8 mouse cellular contexts compared by ENCODE assay signal in the genomic region with DNA sequence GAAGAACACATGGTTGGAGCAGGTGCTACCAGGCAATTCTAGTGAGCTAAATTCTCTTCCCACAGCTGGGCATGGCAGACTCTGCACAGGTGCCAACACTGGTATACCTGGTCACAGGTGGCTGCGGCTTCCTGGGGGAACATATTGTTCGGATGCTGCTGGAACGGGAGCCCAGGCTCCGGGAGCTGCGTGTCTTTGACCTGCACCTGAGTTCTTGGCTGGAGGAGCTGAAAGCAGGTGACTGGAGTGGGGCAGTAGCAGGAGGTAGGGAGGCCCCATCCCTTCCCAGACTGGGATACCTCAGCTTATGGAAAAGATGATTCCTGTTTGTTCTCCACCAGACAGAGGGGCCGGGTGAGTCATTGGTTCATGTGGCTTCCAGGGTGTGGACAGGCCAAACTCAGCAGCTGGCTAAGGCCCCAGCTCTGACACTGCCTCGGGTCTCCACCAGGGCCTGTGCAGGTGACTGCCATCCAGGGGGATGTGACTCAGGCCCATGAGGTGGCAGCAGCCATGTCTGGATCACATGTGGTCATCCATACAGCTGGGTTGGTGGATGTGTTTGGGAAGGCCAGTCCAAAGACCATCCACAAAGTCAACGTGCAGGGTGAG. TPM values are rescaled to one million over a fixed set of nuclear protein-coding genes. Genes with fewer than 3 reads are reported as not detected.
A peak's percentile ranks its signal among the peaks of the same experiment; 100 is the strongest.
DNase-seq lines count a peak whose midpoint lies in the region; ATAC-seq lines count a peak whose summit lies in the region.

No protein-coding gene starts in this region.

- no peak overlapping the region for H3K4me2 ChIP-seq in forebrain, embryonic 12.5 days
- no peak overlapping the region for H3K4me2 ChIP-seq in forebrain, embryonic 14.5 days (ENCODE audit: low read length)
- peak overlapping the region; percentile 24 for H3K4me2 ChIP-seq in hindbrain, embryonic 16.5 days (ENCODE audit: low read length)
- H3K4me2 ChIP-seq in midbrain, embryonic 15.5 days: peak overlapping the region; percentile 28; the same call in 1 of the 2 replicates

- ATAC-seq in forebrain, embryonic 12.5 days (ENCODE audit: low FRiP score): 0 out of 2 replicates have a peak, but pooled peaks have one; percentile 41
- no peak for ATAC-seq in forebrain, embryonic 14.5 days
- ATAC-seq in hindbrain, embryonic 16.5 days: no peak
- ATAC-seq in midbrain, embryonic 15.5 days (replicated peaks): 0 out of 2 replicates have a peak, but pooled peaks have one; percentile 15

- H3K9ac ChIP-seq in forebrain, embryonic 12.5 days: no peak overlapping the region
- H3K9ac ChIP-seq in forebrain, embryonic 14.5 days (ENCODE audit: low read length): no peak overlapping the region
- 0 out of 2 replicates have a peak overlapping the region, but pooled peaks have one; percentile 27 for H3K9ac ChIP-seq in hindbrain, embryonic 16.5 days (ENCODE audit: low read depth, low read length)
- H3K9ac ChIP-seq in midbrain, embryonic 15.5 days: no peak overlapping the region

- peaks cover 58% of the 10 kb centered on the region for H3K36me3 ChIP-seq in forebrain, embryonic 12.5 days (replicated peaks)
- H3K36me3 ChIP-seq in forebrain, embryonic 14.5 days (ENCODE audit: control insufficient read depth, insufficient read depth, low read length): peaks cover 50% of the 10 kb centered on the region
- H3K36me3 ChIP-seq in hindbrain, embryonic 16.5 days (ENCODE audit: control insufficient read depth, insufficient read depth, low read length): peaks cover 41% of the 10 kb centered on the region
- H3K36me3 ChIP-seq in midbrain, embryonic 15.5 days (replicated peaks): peaks cover 34% of the 10 kb centered on the region

- no peak for DNase-seq in forebrain, embryonic 14.5 days (ENCODE audit: low spot score)
- DNase-seq in urinary bladder, postnatal 14 days (ENCODE audit: low spot score): peak; percentile 49
- DNase-seq in urinary bladder, postnatal 10 days (ENCODE audit: low spot score): no peak
- no peak for DNase-seq in thymus, postnatal 14 days
- DNase-seq in gastrocnemius, postnatal 36 days: no peak

- no peak overlapping the region for H3K4me3 ChIP-seq in forebrain, embryonic 12.5 days (replicated peaks)
- no peak overlapping the region for H3K4me3 ChIP-seq in forebrain, embryonic 14.5 days (ENCODE audit: low read depth, low read length)
- no peak overlapping the region for H3K4me3 ChIP-seq in hindbrain, embryonic 16.5 days (ENCODE audit: low read length)
- H3K4me3 ChIP-seq in midbrain, embryonic 15.5 days: no peak overlapping the region

- no peaks in the 10 kb centered on the region for H3K9me3 ChIP-seq in forebrain, embryonic 12.5 days
- H3K9me3 ChIP-seq in forebrain, embryonic 14.5 days (replicated peaks; ENCODE audit: control insufficient read depth, low read length): no peaks in the 10 kb centered on the region
- no peaks in the 10 kb centered on the region for H3K9me3 ChIP-seq in hindbrain, embryonic 16.5 days (ENCODE audit: control insufficient read depth, low read length)
- H3K9me3 ChIP-seq in midbrain, embryonic 15.5 days: no peaks in the 10 kb centered on the region

- 92% methylated on average over 8 of the region's 8 CpGs for WGBS in forebrain, embryonic 12.5 days
- 93% methylated on average over 8 of the region's 8 CpGs for WGBS in forebrain, embryonic 14.5 days
- WGBS in hindbrain, embryonic 16.5 days: 87% methylated on average over 8 of the region's 8 CpGs
- 93% methylated on average over 8 of the region's 8 CpGs for WGBS in midbrain, embryonic 15.5 days

- intact Hi-C loops in gastrocnemius, postnatal 36 days (cut with DNase I): loop anchor here (5.0 kb wide), 2 partner anchors 76 to 136 kb away; a partner anchor contains a TSS

- H3K27ac ChIP-seq in forebrain, embryonic 12.5 days: no peak overlapping the region
- H3K27ac ChIP-seq in forebrain, embryonic 14.5 days (ENCODE audit: low read depth, low read length): no peak overlapping the region
- H3K27ac ChIP-seq in hindbrain, embryonic 16.5 days (ENCODE audit: low read depth, low read length): no peak overlapping the region
- peak overlapping the region; percentile 60; the same call in 1 of the 2 replicates for H3K27ac ChIP-seq in midbrain, embryonic 15.5 days

- H3K4me1 ChIP-seq in forebrain, embryonic 12.5 days: peaks cover 2% of the 10 kb centered on the region; the same call in 1 of the 2 replicates
- H3K4me1 ChIP-seq in forebrain, embryonic 14.5 days (ENCODE audit: control insufficient read depth, insufficient read depth, low read length): no peaks in the 10 kb centered on the region
- H3K4me1 ChIP-seq in hindbrain, embryonic 16.5 days (ENCODE audit: control insufficient read depth, insufficient read depth, low read depth, low read length): peaks cover 6% of the 10 kb centered on the region; the same call in 1 of the 2 replicates
- peaks cover 9% of the 10 kb centered on the region for H3K4me1 ChIP-seq in midbrain, embryonic 15.5 days

- no peaks in the 10 kb centered on the region for H3K27me3 ChIP-seq in forebrain, embryonic 12.5 days
- H3K27me3 ChIP-seq in forebrain, embryonic 14.5 days (replicated peaks; ENCODE audit: control insufficient read depth, insufficient read depth, low read length): no peaks in the 10 kb centered on the region
- no peaks in the 10 kb centered on the region for H3K27me3 ChIP-seq in hindbrain, embryonic 16.5 days (replicated peaks; ENCODE audit: control insufficient read depth, insufficient read depth, low read length)
- no peaks in the 10 kb centered on the region for H3K27me3 ChIP-seq in midbrain, embryonic 15.5 days (replicated peaks)

RNA-seq across cellular contexts. Expression of a gene that starts 0.7 kb away (rescaled TPM):
- polyA plus RNA-seq in forebrain, embryonic 12.5 days (2016; fragmentation: Nextera tagmentation; extraction: Ambion mirVana): 7.3 and 7.6 TPM in 2 replicates
- polyA plus RNA-seq in forebrain, embryonic 14.5 days (2014; fragmentation: Nextera tagmentation; extraction: Ambion mirVana): 6.9 and 9.7 TPM in 2 replicates
- 11.9 and 12.1 TPM in 2 replicates for polyA plus RNA-seq in hindbrain, embryonic 16.5 days (2015; fragmentation: Nextera tagmentation; extraction: Ambion mirVana)
- polyA plus RNA-seq in midbrain, embryonic 15.5 days (2015; fragmentation: Nextera tagmentation; extraction: Ambion mirVana): 8.9 and 10.2 TPM in 2 replicates
- 1 to 10 TPM; 5.5 to 5.6 TPM for total RNA-seq in gastrocnemius, postnatal 36 days (2021)

RNA-seq across cellular contexts. Expression of a gene that starts 15.7 kb away (rescaled TPM):
- not detected in 2 replicates for polyA plus RNA-seq in forebrain, embryonic 12.5 days (2016; fragmentation: Nextera tagmentation; extraction: Ambion mirVana)
- polyA plus RNA-seq in forebrain, embryonic 14.5 days (2014; fragmentation: Nextera tagmentation; extraction: Ambion mirVana): not detected in 2 replicates
- not detected in 2 replicates for polyA plus RNA-seq in hindbrain, embryonic 16.5 days (2015; fragmentation: Nextera tagmentation; extraction: Ambion mirVana)
- polyA plus RNA-seq in midbrain, embryonic 15.5 days (2015; fragmentation: Nextera tagmentation; extraction: Ambion mirVana): not detected in 2 replicates
- total RNA-seq in gastrocnemius, postnatal 36 days (2021): 1 to 10 TPM in 1 of 2 experiments, under 1 TPM in 1; 0.31 to 2.1 TPM

RNA-seq across cellular contexts. Expression of a gene that starts 23.0 kb away (rescaled TPM):
- 21.3 and 22.3 TPM in 2 replicates for polyA plus RNA-seq in forebrain, embryonic 12.5 days (2016; fragmentation: Nextera tagmentation; extraction: Ambion mirVana)
- 9.7 and 11.1 TPM in 2 replicates for polyA plus RNA-seq in forebrain, embryonic 14.5 days (2014; fragmentation: Nextera tagmentation; extraction: Ambion mirVana)
- 21.6 and 22.0 TPM in 2 replicates for polyA plus RNA-seq in hindbrain, embryonic 16.5 days (2015; fragmentation: Nextera tagmentation; extraction: Ambion mirVana)
- polyA plus RNA-seq in midbrain, embryonic 15.5 days (2015; fragmentation: Nextera tagmentation; extraction: Ambion mirVana): 19.5 and 21.8 TPM in 2 replicates
- total RNA-seq in gastrocnemius, postnatal 36 days (2021): 10 to 100 TPM; 43.0 to 47.4 TPM

RNA-seq across cellular contexts. Expression of a gene that starts 23.2 kb away (rescaled TPM):
- 11.5 and 17.3 TPM in 2 replicates for polyA plus RNA-seq in forebrain, embryonic 12.5 days (2016; fragmentation: Nextera tagmentation; extraction: Ambion mirVana)
- polyA plus RNA-seq in forebrain, embryonic 14.5 days (2014; fragmentation: Nextera tagmentation; extraction: Ambion mirVana): 15.7 and 22.3 TPM in 2 replicates
- polyA plus RNA-seq in hindbrain, embryonic 16.5 days (2015; fragmentation: Nextera tagmentation; extraction: Ambion mirVana): 76.8 and 84.4 TPM in 2 replicates
- 70.0 and 72.9 TPM in 2 replicates for polyA plus RNA-seq in midbrain, embryonic 15.5 days (2015; fragmentation: Nextera tagmentation; extraction: Ambion mirVana)
- 1 to 10 TPM in 1 of 2 experiments, under 1 TPM in 1; 0.64 to 1.1 TPM for total RNA-seq in gastrocnemius, postnatal 36 days (2021)

RNA-seq across cellular contexts. Expression of a gene that starts 24.6 kb away (rescaled TPM):
- 21.7 and 25.5 TPM in 2 replicates for polyA plus RNA-seq in forebrain, embryonic 12.5 days (2016; fragmentation: Nextera tagmentation; extraction: Ambion mirVana)
- polyA plus RNA-seq in forebrain, embryonic 14.5 days (2014; fragmentation: Nextera tagmentation; extraction: Ambion mirVana): 17.0 and 18.0 TPM in 2 replicates
- 12.8 and 14.6 TPM in 2 replicates for polyA plus RNA-seq in hindbrain, embryonic 16.5 days (2015; fragmentation: Nextera tagmentation; extraction: Ambion mirVana)
- 21.5 and 21.6 TPM in 2 replicates for polyA plus RNA-seq in midbrain, embryonic 15.5 days (2015; fragmentation: Nextera tagmentation; extraction: Ambion mirVana)
- total RNA-seq in gastrocnemius, postnatal 36 days (2021): 10 to 100 TPM; 13.0 to 21.3 TPM

Comparison
In these comparisons a context has a peak if more than half of its experiments do, and no peak if none do; other contexts are left out.
1. ATAC-seq: peak in forebrain, embryonic 12.5 days (single experiment) and midbrain, embryonic 15.5 days (single experiment); none in forebrain, embryonic 14.5 days (single experiment) and hindbrain, embryonic 16.5 days (single experiment).
2. H3K4me2 ChIP-seq: peak in hindbrain, embryonic 16.5 days (single experiment) and midbrain, embryonic 15.5 days (single experiment); none in forebrain, embryonic 12.5 days (single experiment) and forebrain, embryonic 14.5 days (single experiment).